Mouse (Mus musculus): ENCODE data around the gene Tmbim1. TPM values are rescaled to one million over a fixed set of nuclear protein-coding genes. Genes with fewer than 3 reads are reported as not detected.

Tmbim1 gene
- polyA plus RNA-seq, 1 experiment from 2014 or later: 149 TPM

- TF ChIP-seq EP300 (IDR thresholded peaks at IDR 0.05) (no peak), CTCF (IDR thresholded peaks at IDR 0.05) (no peak)
- H3K4me2 ChIP-seq (replicated peaks; ENCODE audit: low read depth, low read length): no peak overlapping the region
- H3K27ac ChIP-seq (ENCODE audit: low read length): no peak overlapping the region
- no peak for ATAC-seq
- no peak overlapping the region for H3K9ac ChIP-seq (replicated peaks; ENCODE audit: low read depth)
- no peak overlapping the region for H3K4me3 ChIP-seq (ENCODE audit: low read depth, low read length)
- peaks cover 4% of the 10 kb centered on the region; the same call in 1 of the 2 replicates for H3K4me1 ChIP-seq (ENCODE audit: insufficient read depth, low read depth, low read length)
- no peaks in the 10 kb centered on the region for H3K9me3 ChIP-seq (ENCODE audit: low read length)
- no peaks in the 10 kb centered on the region for H3K27me3 ChIP-seq (replicated peaks; ENCODE audit: insufficient read depth, low read length)
- WGBS: 64% methylated on average over 8 of the region's 8 CpGs
- peaks cover 27% of the 10 kb centered on the region; the same call in 1 of the 2 replicates for H3K36me3 ChIP-seq (ENCODE audit: insufficient read depth, low read length)
- DNase-seq (ENCODE audit: low spot score): no peak
These were observed 27.4 kb downstream of the Tmbim1 start for GRCm38 (mm10) chr1:74277883-74278537.

- DNase-seq (ENCODE audit: low spot score): no peak
- 68% methylated on average over 6 of the region's 6 CpGs for WGBS
- TF ChIP-seq CTCF (IDR thresholded peaks at IDR 0.05) (no peak), EP300 (IDR thresholded peaks at IDR 0.05) (no peak)
- peaks cover 25% of the 10 kb centered on the region; the same call in 1 of the 2 replicates for H3K36me3 ChIP-seq (ENCODE audit: insufficient read depth, low read length)
- no peak for ATAC-seq
- no peaks in the 10 kb centered on the region for H3K27me3 ChIP-seq (replicated peaks; ENCODE audit: insufficient read depth, low read length)
- H3K4me3 ChIP-seq (ENCODE audit: low read depth, low read length): no peak overlapping the region
- no peak overlapping the region for H3K27ac ChIP-seq (ENCODE audit: low read length)
- peaks cover 4% of the 10 kb centered on the region; the same call in 1 of the 2 replicates for H3K4me1 ChIP-seq (ENCODE audit: insufficient read depth, low read depth, low read length)
- H3K9me3 ChIP-seq (ENCODE audit: low read length): no peaks in the 10 kb centered on the region
- no peak overlapping the region for H3K9ac ChIP-seq (replicated peaks; ENCODE audit: low read depth)
- no peak overlapping the region for H3K4me2 ChIP-seq (replicated peaks; ENCODE audit: low read depth, low read length)
These were observed 28.4 kb downstream of the Tmbim1 start for GRCm38 (mm10) chr1:74277041-74277440.

- no peak overlapping the region for H3K4me3 ChIP-seq (ENCODE audit: low read depth, low read length)
- no peak overlapping the region for H3K9ac ChIP-seq (replicated peaks; ENCODE audit: low read depth)
- DNase-seq (ENCODE audit: low spot score) (peak; percentile 26), ATAC-seq (peak; percentile 68)
- peaks cover 4% of the 10 kb centered on the region; the same call in 1 of the 2 replicates for H3K4me1 ChIP-seq (ENCODE audit: insufficient read depth, low read depth, low read length)
- H3K36me3 ChIP-seq (ENCODE audit: insufficient read depth, low read length): 0 out of 2 replicates have a peak, but pooled peaks cover 7% of the 10 kb centered on the region
- no peak overlapping the region for H3K4me2 ChIP-seq (replicated peaks; ENCODE audit: low read depth, low read length)
- H3K27ac ChIP-seq (ENCODE audit: low read length): no peak overlapping the region
- WGBS: 17% methylated on average over 9 of the region's 9 CpGs
- H3K9me3 ChIP-seq (ENCODE audit: low read length): no peaks in the 10 kb centered on the region
- TF ChIP-seq EP300 (IDR thresholded peaks at IDR 0.05): no peak
- TF ChIP-seq CTCF (IDR thresholded peaks at IDR 0.05): no peak
- no peaks in the 10 kb centered on the region for H3K27me3 ChIP-seq (replicated peaks; ENCODE audit: insufficient read depth, low read length)
These were observed 30.4 kb downstream of the Tmbim1 start for GRCm38 (mm10) chr1:74275015-74275414.

GRCm38 (mm10) chr1:74271659-74272058, 33.8 kb downstream of the Tmbim1 start:
- H3K9me3 ChIP-seq (ENCODE audit: low read length): no peaks in the 10 kb centered on the region
- DNase-seq (ENCODE audit: low spot score) (no peak), ATAC-seq (no peak)
- peaks cover 7% of the 10 kb centered on the region for H3K36me3 ChIP-seq (ENCODE audit: insufficient read depth, low read length)
- no peaks in the 10 kb centered on the region for H3K27me3 ChIP-seq (replicated peaks; ENCODE audit: insufficient read depth, low read length)
- H3K9ac ChIP-seq (replicated peaks; ENCODE audit: low read depth): no peak overlapping the region
- no peak overlapping the region for H3K4me3 ChIP-seq (ENCODE audit: low read depth, low read length)
- no peak overlapping the region for H3K4me2 ChIP-seq (replicated peaks; ENCODE audit: low read depth, low read length)
- WGBS: 48% methylated on average over 4 of the region's 4 CpGs
- H3K27ac ChIP-seq (ENCODE audit: low read length): no peak overlapping the region
- peaks cover 4% of the 10 kb centered on the region; the same call in 1 of the 2 replicates for H3K4me1 ChIP-seq (ENCODE audit: insufficient read depth, low read depth, low read length)
- TF ChIP-seq CTCF (IDR thresholded peaks at IDR 0.05) (no peak), EP300 (IDR thresholded peaks at IDR 0.05) (no peak)

GRCm38 (mm10) chr1:74268750-74269149, 36.7 kb downstream of the Tmbim1 start:
- WGBS: 81% methylated on average over 8 of the region's 8 CpGs
- Histone ChIP-seq H3K9me3 (ENCODE audit: low read length) (no peaks in the 10 kb centered on the region), H3K4me2 (replicated peaks; ENCODE audit: low read depth, low read length) (no peak overlapping the region), H3K4me3 (ENCODE audit: low read depth, low read length) (no peak overlapping the region), H3K9ac (replicated peaks; ENCODE audit: low read depth) (no peak overlapping the region), H3K27ac (ENCODE audit: low read length) (no peak overlapping the region), H3K36me3 (ENCODE audit: insufficient read depth, low read length) (peaks cover 30% of the 10 kb centered on the region), H3K27me3 (replicated peaks; ENCODE audit: insufficient read depth, low read length) (no peaks in the 10 kb centered on the region), H3K4me1 (ENCODE audit: insufficient read depth, low read depth, low read length) (no peaks in the 10 kb centered on the region)
- DNase-seq (ENCODE audit: low spot score): no peak
- no peak for TF ChIP-seq CTCF (IDR thresholded peaks at IDR 0.05)
- no peak for ATAC-seq

- no peak overlapping the region for H3K4me3 ChIP-seq (ENCODE audit: low read depth, low read length)
- no peaks in the 10 kb centered on the region for H3K27me3 ChIP-seq (replicated peaks; ENCODE audit: insufficient read depth, low read length)
- no peaks in the 10 kb centered on the region for H3K9me3 ChIP-seq (ENCODE audit: low read length)
- DNase-seq (ENCODE audit: low spot score): no peak
- 69% methylated on average over 6 of the region's 6 CpGs for WGBS
- H3K4me2 ChIP-seq (replicated peaks; ENCODE audit: low read depth, low read length): no peak overlapping the region
- ATAC-seq: no peak
- no peak for TF ChIP-seq CTCF (IDR thresholded peaks at IDR 0.05)
- TF ChIP-seq EP300 (IDR thresholded peaks at IDR 0.05): no peak
- H3K4me1 ChIP-seq (ENCODE audit: insufficient read depth, low read depth, low read length): no peaks in the 10 kb centered on the region
- H3K9ac ChIP-seq (replicated peaks; ENCODE audit: low read depth): no peak overlapping the region
- H3K36me3 ChIP-seq (ENCODE audit: insufficient read depth, low read length): peaks cover 69% of the 10 kb centered on the region
- H3K27ac ChIP-seq (ENCODE audit: low read length): no peak overlapping the region
These were observed 42.9 kb downstream of the Tmbim1 start for GRCm38 (mm10) chr1:74262510-74262909.
